Mouse (Mus musculus) fibroblast of lung, adult 2 months (primary cell): ENCODE measurements around the gene Lrrn2.

Source experiments
- DNase-seq: peaks from one replicate; pipeline ENCODE4 v3.0.0-alpha.2; 2011; ENCODE audit warnings: low read depth

Gene Lrrn2

DNA sequence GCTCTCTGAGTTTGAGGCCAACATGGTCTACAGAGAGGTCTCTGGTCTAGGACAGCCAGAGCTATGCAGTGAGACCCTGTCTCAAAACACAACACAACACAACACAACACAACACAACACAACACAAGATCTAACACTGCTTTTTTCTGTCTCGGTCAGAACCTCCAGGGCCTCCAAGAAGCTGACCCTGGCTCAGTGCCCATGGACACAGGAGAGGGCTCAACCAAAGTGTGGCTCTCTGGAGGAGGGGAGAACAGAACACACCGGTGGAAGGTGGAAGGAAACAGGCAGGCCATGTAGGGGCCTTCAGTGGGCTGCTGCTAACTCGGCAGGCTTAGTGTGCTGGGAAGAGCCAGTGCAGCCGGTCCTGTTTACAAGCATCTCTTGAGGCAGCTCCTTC, 5.6 kb downstream of the Lrrn2 start:
- no peak for DNase-seq

DNA sequence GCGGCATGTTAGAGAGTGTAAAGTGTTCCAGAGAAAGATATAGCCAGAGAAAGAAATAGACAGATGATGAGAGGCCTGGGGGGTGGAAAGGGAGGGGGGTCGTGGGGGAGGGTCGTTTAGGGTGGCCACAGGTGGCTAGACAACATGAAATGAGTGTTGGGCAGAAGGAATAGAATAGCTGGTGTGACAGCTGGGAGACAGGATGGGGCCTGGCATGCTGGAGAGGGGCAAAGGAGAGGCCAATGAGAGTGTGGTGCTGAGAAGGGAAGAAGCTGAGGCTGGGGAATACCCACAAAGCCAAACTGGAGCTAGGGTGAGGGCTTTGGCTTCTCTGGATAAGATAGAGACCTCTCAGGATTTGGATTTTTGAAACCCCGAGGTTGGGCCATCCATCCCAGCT, 6.6 kb downstream of the Lrrn2 start:
- DNase-seq = no peak

DNA sequence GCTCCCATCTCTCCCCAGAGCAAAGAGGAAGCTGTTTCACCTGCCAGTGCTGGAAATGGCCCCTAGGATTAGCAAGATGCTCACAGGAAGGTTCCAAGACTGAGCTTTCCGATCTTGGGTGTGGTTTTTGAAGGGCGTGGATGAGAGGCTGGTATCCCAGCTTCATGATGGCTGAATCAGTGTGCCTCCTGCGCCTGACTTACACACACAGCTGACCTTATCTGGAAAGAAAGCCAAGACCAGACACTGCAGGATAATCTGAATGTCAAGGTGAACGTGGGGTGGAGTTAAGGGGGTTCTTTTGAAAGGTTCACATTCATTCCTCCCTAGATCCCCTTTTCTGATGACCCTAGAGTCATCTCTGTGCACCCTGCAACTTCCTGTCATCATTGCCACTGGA, 8.7 kb downstream of the Lrrn2 start:
- no peak for DNase-seq

DNA sequence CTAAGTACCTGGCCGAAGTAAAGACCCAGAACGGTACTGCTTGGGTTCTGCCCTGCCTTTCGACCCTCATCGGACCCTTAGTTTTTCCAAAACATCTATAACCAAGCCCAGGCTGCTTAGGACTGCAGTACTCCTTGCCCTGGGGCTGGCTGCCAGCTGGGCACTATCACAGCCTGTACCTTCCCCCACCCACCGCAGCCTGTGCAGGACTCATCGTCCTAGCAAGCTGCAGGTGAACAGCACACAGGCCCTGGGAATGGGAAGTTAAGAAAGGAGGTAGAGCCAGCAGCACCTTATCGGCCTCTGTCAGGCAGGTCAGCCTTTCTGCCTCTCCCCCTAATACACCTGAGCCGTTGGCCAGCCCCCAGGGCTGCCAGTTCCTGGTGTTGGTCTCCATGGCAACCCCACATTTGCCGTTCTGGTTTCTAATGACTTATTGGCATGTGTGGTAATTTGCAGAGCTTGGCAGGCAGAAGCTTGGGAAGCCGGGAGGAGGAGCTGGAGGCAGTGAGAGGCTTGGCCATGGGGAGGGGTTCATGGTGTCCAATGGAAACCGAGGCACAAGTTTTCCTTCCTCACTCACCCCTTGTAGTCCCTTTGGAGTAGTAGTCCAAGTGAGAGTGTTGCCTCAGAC, 10.2 kb downstream of the Lrrn2 start:
- DNase-seq = no peak

DNA sequence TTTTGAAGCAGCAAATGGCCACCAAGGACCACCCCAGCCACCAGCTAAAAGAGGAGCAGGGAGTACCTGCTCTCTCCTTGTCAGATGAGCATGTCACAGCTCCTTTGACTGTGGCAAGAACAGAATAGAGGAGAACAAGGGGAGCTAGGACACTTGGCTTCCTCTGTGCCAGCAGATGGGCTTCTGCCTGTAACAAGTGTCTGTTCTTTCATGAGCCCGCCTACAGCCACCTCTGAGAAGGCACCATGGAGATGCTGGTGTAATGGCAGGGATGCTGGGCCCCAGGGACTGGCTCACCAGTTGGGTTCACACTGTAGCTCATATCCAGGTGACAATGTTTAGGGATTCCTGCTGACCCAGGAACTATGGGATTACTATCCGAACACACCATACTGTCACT, 12.0 kb downstream of the Lrrn2 start:
- no peak for DNase-seq

DNA sequence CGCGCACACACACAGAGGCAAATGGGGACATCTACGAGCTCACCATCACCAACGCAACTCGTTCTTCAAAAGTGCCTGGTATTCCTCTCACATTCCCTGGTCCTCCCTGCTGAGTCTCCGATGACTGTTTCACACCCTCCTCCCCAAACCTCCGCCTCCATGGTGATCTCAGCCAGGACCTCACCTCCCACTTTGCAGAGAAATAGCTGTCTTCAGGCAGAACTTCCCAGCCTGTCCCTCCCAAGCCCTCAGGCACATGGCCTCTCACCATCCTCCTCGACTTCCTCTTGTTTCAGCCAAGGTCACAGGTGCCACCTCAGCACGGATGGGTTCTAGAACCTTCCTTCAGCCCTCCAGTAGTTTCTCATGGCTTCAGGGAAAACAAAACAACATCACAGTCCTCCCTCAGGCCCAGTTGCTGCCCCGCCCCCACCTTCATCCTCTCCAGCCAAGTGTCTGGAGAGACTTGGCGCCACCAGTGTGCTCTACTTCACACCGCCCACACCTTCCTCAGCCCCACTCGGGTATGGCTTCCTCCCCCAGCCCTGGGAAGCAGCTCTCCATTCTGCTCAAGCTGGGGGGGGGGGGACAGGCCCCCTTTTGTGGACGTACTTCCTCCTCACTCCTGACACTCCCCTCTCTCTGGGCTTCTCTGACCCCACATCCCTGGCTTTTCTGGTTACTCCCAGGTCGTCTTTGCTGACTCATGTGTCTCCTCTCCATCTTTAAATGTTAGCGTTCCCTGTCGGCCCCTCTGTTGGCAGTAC, 13.4 kb downstream of the Lrrn2 start:
- DNase-seq = no peak

DNA sequence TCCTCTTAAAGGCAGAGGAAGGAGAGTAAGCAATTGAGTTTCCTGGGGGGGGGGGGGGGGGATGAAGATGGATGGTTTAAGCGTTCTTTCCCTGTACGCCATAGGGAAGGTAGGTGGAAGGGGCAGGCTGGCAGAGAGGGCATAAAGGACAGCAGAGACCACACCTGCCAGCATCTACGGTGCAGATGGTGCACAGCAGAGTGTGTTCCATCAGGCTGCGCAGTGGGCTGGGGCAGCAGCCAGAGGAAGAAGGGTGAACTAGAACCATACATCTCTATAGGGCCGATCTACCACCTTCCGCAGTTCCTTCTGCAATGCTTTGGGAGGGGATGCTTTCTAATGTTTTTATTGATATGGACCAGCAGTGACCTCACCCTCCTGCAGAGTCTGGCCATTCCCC, 19.0 kb downstream of the Lrrn2 start:
- no peak for DNase-seq

DNA sequence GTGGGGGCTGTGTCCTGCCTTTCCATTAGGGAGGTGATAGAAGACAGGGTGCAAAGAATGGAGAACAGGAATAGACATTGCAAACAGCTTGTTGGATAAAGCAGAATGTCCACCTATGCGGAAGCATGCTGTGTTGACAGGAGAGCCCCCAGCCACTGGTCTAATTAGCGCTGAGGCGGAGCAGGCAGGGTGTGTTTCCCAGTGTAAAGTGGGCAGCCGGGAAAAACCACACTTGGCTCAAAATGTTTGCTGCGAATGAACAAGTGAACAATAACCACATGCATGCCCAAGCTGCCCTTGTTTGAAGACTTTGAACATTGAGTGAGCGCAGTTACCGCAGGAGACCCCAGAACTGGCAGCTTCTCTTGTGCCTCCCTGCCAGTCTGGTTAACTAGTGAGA, 19.6 kb downstream of the Lrrn2 start:
- DNase-seq = no peak

DNA sequence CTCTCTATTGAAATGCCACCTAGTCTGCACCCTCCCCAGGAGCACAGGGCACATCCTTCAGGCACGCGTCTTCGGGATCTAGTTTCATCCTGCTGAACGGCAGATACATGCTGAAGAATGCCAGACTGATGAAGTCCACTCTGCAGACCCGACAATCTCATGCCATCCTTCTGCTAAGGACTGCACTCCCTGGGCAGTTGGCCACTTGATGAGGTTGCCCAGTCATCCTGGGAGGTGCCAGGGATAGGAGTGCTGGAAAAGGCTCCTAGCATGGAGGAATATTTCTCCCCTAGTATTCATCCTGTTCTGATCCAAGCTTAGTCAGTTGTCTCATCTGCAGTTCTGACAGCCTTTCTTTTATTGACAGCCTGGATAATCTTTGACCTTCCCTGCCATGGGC, 20.9 kb downstream of the Lrrn2 start:
- DNase-seq = no peak

DNA sequence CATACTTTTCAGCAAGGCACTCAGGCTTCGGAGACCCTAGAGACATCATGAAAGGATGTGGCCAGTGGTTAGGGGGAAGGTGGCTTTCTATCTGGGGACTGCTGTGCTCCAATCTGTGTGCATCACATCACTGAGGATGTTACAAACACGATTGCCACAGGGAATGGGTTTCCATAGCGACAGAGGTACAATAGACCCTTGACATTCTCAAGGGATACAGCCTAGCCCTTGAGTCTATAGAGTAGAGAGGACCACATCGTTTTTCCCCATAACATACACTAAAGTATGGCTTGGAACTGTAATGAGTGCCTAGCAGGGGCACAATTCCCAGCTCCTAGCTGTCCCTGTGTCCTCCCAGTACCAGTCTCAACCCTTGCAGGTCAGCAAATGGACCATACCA, 23.4 kb downstream of the Lrrn2 start:
- DNase-seq = no peak

DNA sequence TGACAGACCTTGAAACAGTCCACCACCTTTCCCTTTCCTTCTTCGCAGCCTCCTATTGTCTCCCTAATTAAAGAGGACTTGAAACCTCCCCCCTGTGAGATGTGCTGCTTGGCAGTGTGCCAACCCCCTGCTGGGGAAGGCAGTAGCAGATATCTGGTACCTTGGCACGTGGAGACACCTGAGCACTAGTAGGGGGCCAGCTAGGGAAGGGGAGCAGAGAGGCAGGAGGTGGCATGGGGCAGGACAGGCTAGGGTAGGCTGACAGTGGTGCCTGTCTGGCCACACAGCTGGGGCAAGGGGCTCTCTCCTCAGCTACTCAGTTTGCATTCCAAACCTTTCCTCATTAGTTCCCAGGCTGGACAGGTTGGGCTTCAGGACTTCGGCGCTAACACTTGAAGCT, 29.0 kb downstream of the Lrrn2 start:
- DNase-seq = no peak

DNA sequence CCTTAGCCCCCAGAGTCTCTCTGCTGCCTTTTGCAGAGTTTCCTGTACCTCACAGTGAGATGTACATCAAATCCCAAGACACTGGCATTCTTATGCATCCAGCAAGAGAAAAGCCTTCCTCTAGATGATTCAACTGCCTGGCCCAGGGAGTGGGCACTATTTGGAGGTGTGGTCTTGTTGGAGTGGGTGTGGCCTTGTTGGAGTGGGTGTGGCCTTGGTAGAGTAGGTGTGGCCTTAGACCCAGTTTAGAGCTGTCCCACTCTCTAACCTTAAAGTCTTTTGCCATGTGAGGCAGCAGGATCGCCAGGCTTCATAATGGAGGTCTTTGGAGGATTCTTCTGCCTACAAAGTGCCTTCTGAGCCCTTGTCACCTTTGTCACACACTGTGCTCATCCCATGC, 29.9 kb downstream of the Lrrn2 start:
- DNase-seq = no peak

DNA sequence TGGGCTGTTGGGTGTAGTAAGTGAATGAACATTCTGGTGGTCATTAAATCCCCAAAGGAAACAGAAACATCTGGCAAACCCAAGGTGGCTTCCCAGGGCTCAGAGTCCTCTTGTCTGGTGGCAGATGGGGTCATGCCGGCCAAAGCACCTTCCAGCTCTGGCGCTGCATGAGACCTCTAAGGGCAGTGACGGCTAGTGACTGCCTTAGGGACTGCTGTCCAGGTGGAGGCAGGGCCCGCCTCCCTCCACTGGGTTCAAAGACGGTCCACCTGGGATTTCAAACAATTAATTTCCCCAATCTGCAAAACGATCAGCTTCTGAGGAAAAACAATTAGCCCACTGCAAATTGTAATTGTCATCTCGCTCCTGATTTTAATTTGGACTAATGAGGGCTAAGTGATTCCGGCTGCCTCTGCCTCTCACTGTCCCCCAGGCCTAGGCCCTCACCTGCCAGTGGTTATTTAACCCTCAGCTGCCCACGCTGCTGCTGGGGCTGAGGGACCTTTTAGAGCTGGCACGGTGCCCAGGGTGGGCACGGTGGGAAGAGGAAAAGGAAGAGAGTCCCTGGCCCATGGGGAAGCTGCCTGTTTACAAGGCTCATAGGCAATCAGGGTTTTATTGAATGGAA, 30.5 kb downstream of the Lrrn2 start:
- DNase-seq = no peak

DNA sequence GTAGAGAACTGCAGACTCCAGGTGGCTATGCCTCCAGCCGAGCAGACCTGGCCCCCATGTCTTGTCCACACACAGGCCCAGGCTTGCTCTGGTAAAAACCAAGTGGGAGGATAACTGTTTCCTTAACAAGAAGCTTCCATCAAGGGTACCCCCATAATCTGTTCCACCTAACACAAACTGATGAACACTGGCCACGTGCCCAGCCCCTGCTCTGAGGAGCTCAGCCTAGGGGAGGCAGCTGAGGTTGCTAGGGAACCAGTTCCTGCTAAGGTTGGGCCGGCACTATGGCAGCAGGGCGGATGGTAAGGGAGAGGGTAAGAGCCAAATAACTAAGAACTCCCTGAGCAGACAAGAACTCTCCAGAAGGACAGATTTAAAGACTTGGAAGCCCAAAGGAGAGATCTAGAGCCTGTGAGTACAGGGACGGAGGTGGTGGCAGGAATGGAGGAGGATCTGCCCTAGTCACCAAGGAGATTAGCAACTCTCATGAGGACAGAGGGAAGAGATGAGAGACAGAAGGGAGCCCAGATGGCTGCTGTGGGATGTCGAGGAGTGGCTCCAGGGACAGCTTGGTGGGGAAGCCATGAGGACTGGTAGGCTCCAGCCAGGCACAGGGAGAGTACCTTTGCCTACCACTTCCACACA, 35.9 kb downstream of the Lrrn2 start:
- DNase-seq = no peak

DNA sequence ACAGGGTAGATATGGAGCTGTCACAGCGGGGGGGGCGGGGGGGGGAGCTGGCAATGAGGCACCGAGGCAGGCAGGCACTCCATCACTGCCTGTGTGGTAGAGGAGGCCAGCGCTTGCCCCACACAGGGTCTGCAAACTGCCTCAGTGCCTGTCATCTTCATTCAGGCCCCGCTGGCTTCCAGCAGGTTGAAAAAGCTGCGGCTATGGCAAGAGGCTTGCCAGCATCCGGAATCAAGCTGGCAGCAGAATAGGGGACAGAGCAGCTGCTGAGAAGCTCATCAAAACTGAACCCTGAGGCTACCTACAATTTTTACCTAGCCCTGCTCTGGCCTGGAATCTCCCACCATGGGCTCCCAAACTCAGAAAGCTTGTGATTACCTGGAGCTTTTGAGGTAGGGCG, 37.5 kb downstream of the Lrrn2 start:
- DNase-seq = no peak

DNA sequence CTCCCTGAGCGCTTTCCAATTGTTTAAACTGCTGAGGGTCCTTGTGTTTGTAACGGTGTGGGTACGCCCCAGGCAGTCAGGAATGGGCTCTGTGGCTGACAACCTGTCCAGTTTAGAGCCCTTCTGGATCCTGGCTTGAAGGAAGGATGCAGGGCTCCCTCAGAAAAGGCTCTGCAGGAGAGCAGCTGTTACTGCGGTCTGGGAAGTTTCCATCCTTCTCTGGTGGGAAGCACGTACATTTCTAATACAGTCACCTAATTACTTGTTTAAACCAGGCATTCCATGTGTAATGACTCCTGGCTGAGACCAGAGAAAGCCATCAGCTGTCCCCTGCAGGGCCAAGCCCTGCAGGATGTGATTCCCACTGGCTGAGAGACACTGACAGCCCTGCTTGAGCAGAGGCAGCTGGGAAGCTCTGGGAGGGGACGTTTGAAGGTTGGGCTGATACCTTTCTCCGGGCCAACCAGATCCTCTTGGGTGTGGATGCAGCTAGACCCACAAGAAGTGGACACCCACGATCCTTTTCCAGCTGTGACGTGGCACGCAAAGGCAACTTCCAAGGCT, 38.1 kb downstream of the Lrrn2 start:
- no peak for DNase-seq

DNA sequence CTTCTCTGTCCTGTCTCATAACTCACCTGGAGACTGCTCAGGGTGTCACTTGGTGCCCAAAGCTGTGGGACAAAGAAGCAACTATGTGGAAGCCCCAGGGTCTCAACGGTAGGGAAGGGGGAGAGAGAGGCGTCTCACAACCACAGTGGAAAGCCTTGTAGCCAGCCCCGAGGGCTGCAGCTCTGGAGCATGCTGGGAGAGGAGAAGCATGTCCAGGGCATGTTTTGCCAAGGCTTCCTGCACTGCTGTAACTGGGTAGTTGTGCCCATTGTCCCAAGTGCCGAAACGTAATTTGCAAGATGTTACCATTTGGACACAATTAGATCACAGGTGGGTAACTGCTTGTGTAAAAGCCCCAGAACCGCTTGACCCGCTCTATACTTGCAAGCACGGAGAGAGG, 39.2 kb downstream of the Lrrn2 start:
- DNase-seq = no peak

DNA sequence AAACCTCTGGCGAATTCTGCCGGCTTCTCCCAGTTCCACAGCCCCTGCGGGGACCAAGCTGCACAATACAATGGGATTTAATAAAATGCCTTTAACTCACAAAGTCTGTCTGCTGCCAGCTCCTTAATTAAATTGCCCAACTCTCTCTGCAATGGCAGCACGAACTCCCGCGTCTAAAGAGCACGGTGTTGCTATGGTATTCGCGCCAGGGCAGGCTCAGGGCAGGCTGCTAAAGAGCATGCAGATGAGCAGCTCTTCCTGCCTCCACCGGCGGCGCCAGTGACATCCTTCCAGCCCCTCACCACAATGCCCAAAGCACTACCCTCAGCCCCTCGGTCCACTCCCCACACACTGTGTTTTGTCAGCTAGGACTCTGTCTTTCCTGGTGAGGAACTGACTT, 41.0 kb downstream of the Lrrn2 start:
- no peak for DNase-seq

DNA sequence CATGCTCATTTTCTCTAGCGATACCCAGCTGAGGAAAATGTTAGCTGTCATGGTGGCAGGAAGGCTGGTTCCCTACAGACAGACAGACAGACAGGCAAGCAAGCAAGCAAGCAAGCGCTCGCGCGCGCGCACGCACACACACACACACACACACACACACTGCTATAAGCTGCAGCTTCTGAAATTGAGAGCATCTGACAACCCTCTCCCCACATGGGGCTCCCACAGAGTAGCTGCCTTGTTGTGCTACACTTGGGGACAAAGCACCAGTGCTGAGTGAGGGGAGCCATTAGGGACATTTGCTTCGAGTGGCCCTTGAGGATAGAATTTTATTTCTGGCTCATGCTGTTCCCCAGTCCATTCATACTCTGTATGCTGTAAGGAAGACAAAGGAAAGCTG, 42.2 kb downstream of the Lrrn2 start:
- no peak for DNase-seq

DNA sequence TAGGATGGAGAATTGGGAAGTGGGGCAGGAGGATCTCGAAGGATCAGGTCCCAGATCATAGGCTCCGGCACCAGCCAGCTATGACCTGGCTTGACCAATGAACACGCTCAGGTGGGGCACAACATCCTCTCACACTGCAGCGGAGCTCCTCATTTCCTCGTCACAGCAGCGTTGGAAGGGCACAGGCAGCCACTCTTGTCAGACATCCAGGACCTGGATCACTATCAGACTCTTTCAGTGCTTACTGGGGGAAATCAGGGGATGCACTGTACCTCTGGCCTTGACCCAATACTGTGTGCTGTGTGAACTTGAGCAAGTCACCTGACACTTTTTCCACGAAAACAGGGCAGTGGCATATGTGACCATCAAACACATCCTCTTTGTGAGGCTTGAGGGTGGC, 45.2 kb downstream of the Lrrn2 start:
- no peak for DNase-seq

DNA sequence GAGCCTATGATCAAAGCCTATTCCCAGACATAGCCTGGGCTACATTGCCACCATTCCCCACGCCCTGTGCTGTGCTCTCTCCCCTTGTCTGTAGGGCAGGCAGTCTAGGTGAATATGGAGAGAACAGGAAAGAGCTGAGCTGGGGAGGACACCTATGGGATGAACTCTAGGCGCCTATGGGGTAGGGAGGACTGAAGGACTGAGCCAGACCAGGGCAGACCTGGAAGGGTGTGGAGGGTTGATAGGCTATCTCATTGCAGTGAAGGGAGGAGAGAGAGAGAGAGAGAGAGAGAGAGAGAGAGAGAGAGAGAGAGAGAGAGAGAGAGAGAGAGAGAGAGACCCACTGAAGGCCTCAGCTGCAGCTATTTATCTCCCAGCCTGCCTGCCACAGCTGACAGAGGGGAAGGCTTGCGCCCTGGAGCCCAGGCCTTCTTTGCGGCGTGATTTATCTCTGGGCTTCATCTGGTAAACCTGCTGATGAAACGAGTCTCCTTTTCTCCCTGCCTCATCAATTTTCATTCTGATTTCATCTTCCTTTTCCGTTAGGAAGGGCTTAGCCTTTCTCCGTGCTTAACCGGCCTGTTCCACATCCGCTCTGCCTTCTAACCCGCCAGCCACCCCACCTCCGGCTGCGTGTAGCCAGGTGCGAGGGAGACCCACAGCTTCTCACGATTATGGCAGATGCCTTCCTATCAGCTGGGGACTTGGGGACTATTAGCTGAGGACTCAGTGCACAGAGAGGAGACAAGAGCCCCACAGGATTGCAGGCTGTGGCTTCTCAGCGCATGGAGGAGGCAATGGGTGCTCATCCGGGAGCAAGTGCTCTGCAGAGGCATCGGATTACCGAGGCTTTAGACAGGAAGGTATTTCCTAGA, 48.2 kb downstream of the Lrrn2 start:
- no peak for DNase-seq

DNA sequence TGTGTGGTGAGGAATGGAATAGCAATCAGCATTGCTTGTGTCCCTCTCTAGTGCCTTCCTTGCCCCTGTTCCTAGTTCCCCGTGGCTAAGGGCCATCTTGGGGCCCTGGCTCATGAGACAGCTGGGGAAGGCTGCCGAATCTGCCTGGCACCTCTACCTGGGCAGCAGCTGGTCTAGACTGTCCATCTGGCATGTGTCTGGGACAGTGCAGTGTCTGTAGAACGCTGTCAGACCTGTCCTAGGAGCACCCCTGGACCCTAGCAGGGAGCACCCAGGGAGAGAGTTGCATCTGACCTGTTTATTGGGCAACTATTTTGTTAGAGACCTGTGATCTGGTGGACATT, 48.8 kb downstream of the Lrrn2 start:
- no peak for DNase-seq
